Mouse (Mus musculus) c-Kit-positive CD71-positive TER-119-positive erythroid progenitor cells, embryonic 14.5 days (primary cell): ENCODE measurements around the gene Plek.

Experiments
- DNase-seq: peaks from one replicate; pipeline ENCODE4 v3.0.0-alpha.2; 2013; ENCODE audit warnings: low spot score

The Plek gene

GRCm38 (mm10) chr11:17000353-17001334 is 51.5 kb downstream of the Plek start:
- DNase-seq: no peak

DNA sequence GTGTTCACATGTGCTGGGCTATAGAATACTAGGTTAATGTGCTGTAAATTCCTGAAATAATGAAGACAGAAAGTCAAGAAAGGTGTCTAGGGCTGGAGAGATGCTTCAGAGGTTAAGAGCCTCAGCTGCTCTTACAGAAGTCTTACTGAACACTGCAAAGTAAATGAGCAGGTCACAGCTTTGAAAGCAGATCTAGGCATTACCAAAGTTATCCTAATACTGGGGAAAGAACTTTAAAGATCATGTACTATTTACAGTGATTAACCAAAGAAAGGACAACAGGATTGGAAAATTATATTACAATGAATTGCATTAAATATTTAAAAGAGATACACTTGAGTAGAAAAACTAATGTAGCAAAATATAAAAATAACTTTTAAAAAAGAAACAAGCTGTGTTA is 52.2 kb downstream of the Plek start:
- DNase-seq: no peak

- no peak for DNase-seq
Measured at GRCm38 (mm10) chr11:16999387-16999786, 52.8 kb downstream of the Plek start.

DNA sequence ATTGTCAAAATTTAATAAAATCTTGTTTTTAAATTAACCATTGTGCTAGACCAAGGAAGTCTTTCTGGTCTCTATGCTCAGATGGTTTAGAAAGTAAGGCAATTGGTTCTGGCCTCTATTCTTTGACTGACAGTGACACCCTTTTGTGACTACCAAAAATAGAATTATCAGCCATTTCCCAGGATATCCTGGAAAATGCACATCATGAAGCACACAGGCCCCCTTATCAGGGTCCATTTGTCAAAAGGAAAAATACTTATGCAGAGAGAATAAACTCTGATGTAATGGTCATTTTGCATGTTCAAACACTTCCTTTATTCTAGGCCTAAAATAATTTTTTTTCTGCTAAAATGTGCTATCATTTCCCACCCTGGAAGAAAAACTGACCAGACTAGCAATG is 54.7 kb downstream of the Plek start:
- DNase-seq: no peak

- DNase-seq: no peak
Measured at GRCm38 (mm10) chr11:16996818-16997217, 55.4 kb downstream of the Plek start.

DNA sequence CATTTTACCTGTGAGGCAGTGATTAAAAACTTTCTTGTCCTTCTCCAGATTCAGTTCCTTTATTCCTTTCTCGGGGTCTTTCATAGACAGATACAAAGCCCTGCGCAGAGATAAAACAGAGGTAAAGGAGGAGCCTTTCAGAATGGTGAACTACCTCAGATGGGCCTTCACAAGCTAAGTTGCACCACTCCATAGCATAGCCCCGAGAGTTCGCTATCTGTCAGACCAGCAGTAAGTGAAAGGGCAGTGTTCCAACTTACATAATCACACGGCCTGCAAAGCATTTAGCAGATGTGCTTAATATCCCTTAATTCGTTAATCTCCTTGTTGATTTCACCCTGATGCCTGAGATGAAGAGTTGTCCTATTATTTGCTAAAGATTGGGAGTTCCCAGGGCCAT is 59.3 kb downstream of the Plek start:
- DNase-seq: no peak

DNA sequence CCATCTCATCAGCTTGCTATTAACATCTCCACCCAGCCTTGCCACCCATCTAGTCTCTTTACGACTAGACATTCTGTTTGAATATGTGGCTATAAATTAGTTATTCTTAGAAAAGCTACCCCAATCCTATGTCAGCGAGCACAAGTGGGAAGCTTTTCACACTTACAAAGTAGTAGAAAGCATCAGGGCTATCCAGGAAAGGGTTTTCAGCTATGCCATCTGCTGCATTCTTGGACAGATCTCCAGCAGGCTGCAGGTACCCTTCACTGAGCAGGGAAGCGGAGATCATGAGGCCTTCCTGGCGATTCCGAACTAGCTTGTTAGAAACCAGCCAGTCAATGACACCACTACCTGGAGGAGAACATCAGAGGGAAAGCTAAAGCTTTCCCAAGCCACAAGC is 62.3 kb downstream of the Plek start:
- DNase-seq: no peak

- no peak for DNase-seq
Measured at GRCm38 (mm10) chr11:16987745-16988328, 64.3 kb downstream of the Plek start.

- DNase-seq: no peak
Measured at GRCm38 (mm10) chr11:16986550-16987187, 65.5 kb downstream of the Plek start.

- DNase-seq: no peak
Measured at GRCm38 (mm10) chr11:16978161-16978707, 73.9 kb downstream of the Plek start.

GRCm38 (mm10) chr11:16977611-16978010 is 74.6 kb downstream of the Plek start:
- no peak for DNase-seq

DNA sequence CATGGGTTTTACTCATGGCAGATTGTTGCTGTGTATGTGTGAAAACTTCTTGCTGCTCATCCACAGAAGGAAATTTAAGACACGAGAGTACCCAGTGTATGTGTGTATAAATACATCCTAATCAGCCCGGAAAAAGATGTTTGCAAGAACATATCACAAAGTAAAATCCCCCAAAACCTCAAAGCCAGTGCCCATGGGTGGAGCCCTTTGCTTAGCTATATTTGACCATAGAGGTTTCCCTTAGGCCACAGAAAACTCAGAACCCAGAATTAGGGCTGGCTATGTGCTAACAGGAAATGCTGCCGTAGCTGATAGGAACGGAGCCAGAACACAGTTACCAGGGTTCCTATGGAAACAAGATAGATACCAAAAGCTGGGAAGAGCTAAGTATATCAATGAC is 75.2 kb downstream of the Plek start:
- no peak for DNase-seq

GRCm38 (mm10) chr11:16973086-16973485 is 79.1 kb downstream of the Plek start:
- no peak for DNase-seq

DNA sequence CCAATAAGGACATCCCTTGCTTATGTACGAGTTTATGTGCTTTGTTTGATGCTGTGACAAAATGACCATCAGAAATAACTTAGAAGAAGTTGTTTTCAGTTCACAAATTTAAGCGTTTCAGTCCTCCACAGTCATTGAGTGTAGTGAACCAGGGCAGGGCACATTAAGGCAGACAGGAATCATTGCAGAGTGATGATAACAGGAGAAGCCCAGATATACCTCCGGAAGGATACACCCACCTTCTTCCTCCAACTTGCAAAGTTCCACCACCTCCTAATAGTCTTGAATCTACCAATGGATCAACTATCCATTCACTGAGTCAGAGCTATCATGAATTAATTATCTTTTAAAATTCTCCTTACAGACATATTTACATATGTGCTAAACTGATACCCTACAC is 80.2 kb downstream of the Plek start:
- no peak for DNase-seq

DNA sequence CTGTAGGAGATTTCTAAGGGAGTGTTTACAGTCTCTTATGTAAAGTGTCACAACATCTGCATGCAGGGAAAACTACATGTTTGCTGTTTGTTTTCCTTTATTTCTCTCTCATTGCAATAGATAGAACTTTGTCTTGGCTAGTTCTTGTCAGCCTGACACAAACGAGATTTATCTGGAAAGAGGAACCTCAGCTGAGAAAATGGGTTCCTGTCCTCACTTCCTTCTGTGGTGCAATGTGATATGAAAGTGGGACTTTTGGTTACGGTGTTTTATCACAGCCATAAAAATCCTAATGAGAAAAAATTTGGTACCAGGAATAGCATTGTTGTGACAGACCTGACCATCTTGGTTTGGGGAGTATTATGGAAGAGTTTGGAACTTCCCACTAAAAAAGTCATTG is 82.5 kb downstream of the Plek start:
- no peak for DNase-seq

GRCm38 (mm10) chr11:16967806-16968205 is 84.4 kb downstream of the Plek start:
- DNase-seq: no peak

- peak; percentile 57 for DNase-seq
Measured at GRCm38 (mm10) chr11:16958520-16958919, 93.7 kb downstream of the Plek start.

DNA sequence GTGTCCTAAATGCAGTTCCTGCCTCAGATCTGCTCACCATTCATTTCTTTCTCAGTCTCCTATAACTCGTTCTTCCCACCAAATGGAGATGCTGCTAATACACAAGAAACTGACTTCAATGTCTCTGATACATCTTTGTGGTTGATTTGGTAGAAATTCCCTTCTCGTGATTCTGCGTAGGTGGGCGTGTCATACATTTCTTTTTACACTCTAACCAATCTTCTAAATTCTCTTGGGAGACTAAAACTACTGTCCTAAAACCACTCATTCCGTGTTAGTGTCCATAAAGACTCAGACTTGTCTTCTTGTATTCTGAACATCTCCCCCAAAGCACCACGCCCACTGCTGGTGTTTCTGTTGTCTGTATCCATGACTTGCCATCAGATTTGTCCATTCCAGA is 95.2 kb downstream of the Plek start:
- DNase-seq: no peak

- no peak for DNase-seq
Measured at GRCm38 (mm10) chr11:16956115-16956862, 95.9 kb downstream of the Plek start.

- no peak for DNase-seq
Measured at GRCm38 (mm10) chr11:16951761-16952010, 100.5 kb downstream of the Plek start.

DNA sequence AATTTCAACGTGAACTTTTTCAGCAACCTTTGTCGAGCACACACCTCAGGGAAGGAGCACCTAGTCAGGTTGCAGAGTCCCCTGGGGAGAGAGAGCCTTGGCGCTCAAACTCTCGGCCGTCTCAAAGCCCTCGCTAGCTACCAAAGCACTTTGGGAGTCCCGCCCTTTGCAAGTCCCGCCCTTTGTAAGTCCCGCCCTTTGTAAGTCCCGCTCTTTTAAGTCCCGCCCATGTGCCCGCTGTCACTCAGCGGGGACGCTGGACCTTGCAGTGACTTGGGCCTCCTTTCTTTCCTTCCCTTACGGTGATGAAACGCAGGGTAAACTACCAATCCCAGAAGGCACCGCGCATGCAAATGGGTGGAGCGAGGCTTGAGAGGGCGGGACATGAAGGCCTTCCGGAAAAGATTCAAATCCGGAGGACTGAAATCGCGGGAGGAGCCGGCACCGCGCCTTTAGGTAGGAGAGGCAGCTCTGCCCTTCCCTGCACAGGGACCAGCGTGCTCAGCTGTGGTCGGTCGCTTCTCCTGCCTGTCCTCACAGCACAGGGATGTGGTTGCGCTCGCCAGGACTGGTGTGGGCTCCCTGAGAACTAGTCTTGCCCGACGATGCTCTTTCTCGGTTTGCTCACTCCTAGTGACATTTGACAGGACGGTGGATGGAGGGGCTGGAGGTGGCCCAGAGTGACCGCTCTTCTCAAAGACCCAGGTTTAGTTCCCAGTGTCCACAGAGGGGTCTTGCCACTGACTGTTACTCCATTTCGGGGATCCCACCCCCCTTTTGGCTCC is 101.0 kb downstream of the Plek start, which contains the start of gene Fbxo48:
Gene Fbxo48, plus strand, starts transcription at position 400 of the 785 bp plus-strand sequence.
- peak; percentile 99 for DNase-seq
